Mouse (Mus musculus) heart, postnatal 0 days (tissue): ENCODE results near the gene Rpa2. TPM values are rescaled to one million over a fixed set of nuclear protein-coding genes. Genes with fewer than 3 reads are reported as not detected.

ENCODE experiments used
- ATAC-seq: fragments of 200-750 bp; cut with Nextera tagmentation; 2 replicates; pipeline ENCODE4 v1.8.0; 2017; ENCODE audit warnings: low read depth, moderate number of reproducible peaks, moderate library complexity; ENCODE audit not compliant: insufficient read depth
- DNase-seq: peaks from one replicate; pipeline ENCODE4 v3.0.0-alpha.2; 2016; ENCODE audit warnings: low spot score
- H3K27ac ChIP-seq: fragments of 300-500 bp; sonication (generic); 2 replicates; pipeline ENCODE4 v1.5.1; 2014; ENCODE audit warnings: low read depth, mild to moderate bottlenecking
- H3K27me3 ChIP-seq: fragments of 300-500 bp; sonication (generic); 2 replicates; pipeline ENCODE4 v1.6.1; 2014; ENCODE audit warnings: low read length, mixed read lengths; ENCODE audit not compliant: control insufficient read depth, insufficient read depth
- H3K36me3 ChIP-seq: fragments of 300-500 bp; sonication (generic); replicated peaks from 2 replicates; pipeline ENCODE4 v1.6.1; 2014; ENCODE audit warnings: low read length, mixed read lengths; ENCODE audit not compliant: control insufficient read depth, insufficient read depth
- H3K4me1 ChIP-seq: fragments of 300-500 bp; sonication (generic); 2 replicates; pipeline ENCODE4 v1.6.1; 2014; ENCODE audit warnings: antibody characterized with exemption; ENCODE audit not compliant: control insufficient read depth, insufficient read depth
- H3K4me2 ChIP-seq: fragments of 300-500 bp; sonication (generic); 2 replicates; pipeline ENCODE4 v1.6.1; 2014; ENCODE audit warnings: low read depth, mild to moderate bottlenecking, low read length, moderate library complexity
- H3K4me3 ChIP-seq: fragments of 300-500 bp; sonication (generic); 2 replicates; pipeline ENCODE4 v1.5.1; 2014; ENCODE audit warnings: low read depth, low read length
- H3K9ac ChIP-seq: fragments of 300-500 bp; sonication (generic); replicated peaks from 2 replicates; pipeline ENCODE4 v1.6.1; 2014; ENCODE audit warnings: low read depth, low read length, mixed read lengths
- H3K9me3 ChIP-seq: fragments of 300-500 bp; sonication (generic); replicated peaks from 2 replicates; pipeline ENCODE4 v1.6.1; 2016; ENCODE audit warnings: low read length; ENCODE audit not compliant: control insufficient read depth
- CTCF ChIP-seq: IDR thresholded peaks from 2 replicates; pipeline ENCODE4 v1.5.1; 2016; ENCODE audit warnings: antibody characterized with exemption, control low read depth, low read depth
- EP300 ChIP-seq: IDR thresholded peaks from 2 replicates; pipeline ENCODE4 v1.6.1; 2016; ENCODE audit warnings: antibody characterized with exemption, low read depth
- WGBS: fragments of 180-500 bp; shearing (Covaris S2); extraction: QIAGEN DNeasy Blood & Tissue Kit; methylation state at CpG from one replicate; pipeline ENCODE4 v1.1.7; 2014; 5-methylcytosine and 5-hydroxymethylcytosine counted together
- polyA plus RNA-seq: library from polyadenylated mRNA; unstranded; fragments of >200 nt; fragmentation: Nextera tagmentation; extraction: Ambion mirVana; gene quantifications from 2 replicates; pipeline ENCODE4 v1.2.1, GENCODE M21; 2015
- total RNA-seq: library from RNA; depleted of rRNA; stranded (reverse); fragments of >200 nt; gene quantifications from 2 replicates; pipeline ENCODE4 v1.2.3, GENCODE M21; 2014; ENCODE audit warnings: low replicate concordance; rRNA removed

Rpa2 gene
- total and polyA plus RNA-seq, 2 experiments from 2014 or later, result 26.1 to 32.0 TPM

GRCm38 (mm10) chr4:132816404-132816803 lies 48.3 kb downstream of the Rpa2 start:
- Histone ChIP-seq H3K9me3 (peaks cover 10% of the 10 kb centered on the region; the same call in 1 of the 2 replicates), H3K4me3 (no peak overlapping the region), H3K27ac (no peak overlapping the region), H3K9ac (no peak overlapping the region), H3K4me2 (no peak overlapping the region), H3K4me1 (no peaks in the 10 kb centered on the region), H3K36me3 (no peaks in the 10 kb centered on the region), H3K27me3 (no peaks in the 10 kb centered on the region)
- no peak for DNase-seq
- no peak for ATAC-seq
- TF ChIP-seq CTCF, result no peak
- TF ChIP-seq EP300, result no peak
- 73% methylated on average over 7 of the region's 7 CpGs for WGBS

GRCm38 (mm10) chr4:132816855-132817254 lies 48.7 kb downstream of the Rpa2 start:
- Histone ChIP-seq H3K27me3 (no peaks in the 10 kb centered on the region), H3K9ac (no peak overlapping the region), H3K9me3 (0 out of 2 replicates have a peak, but pooled peaks cover 7% of the 10 kb centered on the region), H3K36me3 (no peaks in the 10 kb centered on the region), H3K4me3 (no peak overlapping the region), H3K4me2 (no peak overlapping the region), H3K27ac (no peak overlapping the region), H3K4me1 (no peaks in the 10 kb centered on the region)
- WGBS, result 39% methylated on average over 2 of the region's 2 CpGs
- DNase-seq (no peak), ATAC-seq (no peak)
- TF ChIP-seq CTCF (no peak), EP300 (no peak)

GRCm38 (mm10) chr4:132818442-132818841 lies 50.3 kb downstream of the Rpa2 start:
- H3K27me3 ChIP-seq, result no peaks in the 10 kb centered on the region
- H3K9me3 ChIP-seq, result 0 out of 2 replicates have a peak, but pooled peaks cover 7% of the 10 kb centered on the region
- 53% methylated on average over 2 of the region's 2 CpGs for WGBS
- ATAC-seq, result no peak
- no peak for DNase-seq
- H3K9ac ChIP-seq, result no peak overlapping the region
- TF ChIP-seq CTCF (no peak), EP300 (no peak)
- no peaks in the 10 kb centered on the region for H3K4me1 ChIP-seq
- no peaks in the 10 kb centered on the region for H3K36me3 ChIP-seq
- no peak overlapping the region for H3K27ac ChIP-seq
- no peak overlapping the region for H3K4me2 ChIP-seq
- no peak overlapping the region for H3K4me3 ChIP-seq

- Histone ChIP-seq H3K4me2 (no peak overlapping the region), H3K36me3 (peaks cover 33% of the 10 kb centered on the region), H3K9ac (no peak overlapping the region), H3K4me3 (no peak overlapping the region), H3K4me1 (no peaks in the 10 kb centered on the region), H3K9me3 (0 out of 2 replicates have a peak, but pooled peaks cover 7% of the 10 kb centered on the region), H3K27ac (no peak overlapping the region), H3K27me3 (no peaks in the 10 kb centered on the region)
- 69% methylated on average over 8 of the region's 8 CpGs for WGBS
- DNase-seq, result peak; percentile 36
- ATAC-seq, result peak; percentile 68
- TF ChIP-seq CTCF (peak; percentile 88), EP300 (no peak)
Measured at GRCm38 (mm10) chr4:132823614-132824366, 55.7 kb downstream of the Rpa2 start.

Other genes with a start within 250 kb of the Rpa2 start
- gene Atpif1, start 234.7 kb upstream of the Rpa2 start, total RNA-seq, result 340 and 524 TPM in 2 replicates
- 2,178 and 2,289 TPM in 2 replicates for gene Atpif1, start 234.7 kb upstream of the Rpa2 start, polyA plus RNA-seq
- 64.0 and 104 TPM in 2 replicates for gene Dnajc8, start 232.8 kb upstream of the Rpa2 start, total RNA-seq
- gene Dnajc8, start 232.8 kb upstream of the Rpa2 start, polyA plus RNA-seq, result 94.1 and 96.2 TPM in 2 replicates
- 0.08 and 1.5 TPM in 2 replicates for gene Ptafr, start 204.3 kb upstream of the Rpa2 start, total RNA-seq
- gene Ptafr, start 204.3 kb upstream of the Rpa2 start, polyA plus RNA-seq, result 0.61 and 0.71 TPM in 2 replicates
- gene Eya3, start 129.3 kb upstream of the Rpa2 start, total RNA-seq, result 22.7 and 54.6 TPM in 2 replicates
- 14.0 and 14.5 TPM in 2 replicates for gene Eya3, start 129.3 kb upstream of the Rpa2 start, polyA plus RNA-seq
- gene Xkr8, start 35.8 kb upstream of the Rpa2 start, total RNA-seq, result 0.53 and 0.54 TPM in 2 replicates
- 2.1 and 3.0 TPM in 2 replicates for gene Xkr8, start 35.8 kb upstream of the Rpa2 start, polyA plus RNA-seq
- gene Smpdl3b, start 11.1 kb upstream of the Rpa2 start, total RNA-seq, result 0.11 and 2.6 TPM in 2 replicates
- gene Smpdl3b, start 11.1 kb upstream of the Rpa2 start, polyA plus RNA-seq, result 1.7 TPM in 2 replicates
- gene Themis2, start 28.1 kb downstream of the Rpa2 start, total RNA-seq, result 0.73 and 1.2 TPM in 2 replicates
- gene Themis2, start 28.1 kb downstream of the Rpa2 start, polyA plus RNA-seq, result 0.78 and 1.1 TPM in 2 replicates
- gene Ppp1r8, start 74.8 kb downstream of the Rpa2 start, total RNA-seq, result 36.6 and 46.2 TPM in 2 replicates
- 17.2 and 17.3 TPM in 2 replicates for gene Ppp1r8, start 74.8 kb downstream of the Rpa2 start, polyA plus RNA-seq
- gene Stx12, start 116.2 kb downstream of the Rpa2 start, total RNA-seq, result 59.7 and 65.9 TPM in 2 replicates
- 46.3 and 48.5 TPM in 2 replicates for gene Stx12, start 116.2 kb downstream of the Rpa2 start, polyA plus RNA-seq
- gene Fam76a, start 154.2 kb downstream of the Rpa2 start, total RNA-seq, result 19.7 and 20.7 TPM in 2 replicates
- gene Fam76a, start 154.2 kb downstream of the Rpa2 start, polyA plus RNA-seq, result 39.6 and 44.4 TPM in 2 replicates
- gene Fgr, start 205.8 kb downstream of the Rpa2 start, total RNA-seq, result 0.04 and 0.19 TPM in 2 replicates
- gene Fgr, start 205.8 kb downstream of the Rpa2 start, polyA plus RNA-seq, result 0.31 and 0.37 TPM in 2 replicates
- 40.5 and 57.2 TPM in 2 replicates for gene Ahdc1, start 242.9 kb downstream of the Rpa2 start, total RNA-seq
- gene Ahdc1, start 242.9 kb downstream of the Rpa2 start, polyA plus RNA-seq, result 4.6 and 5.2 TPM in 2 replicates